Mouse (Mus musculus) ES-Bruce4 (cell line): Measurements from ENCODE around the gene Hmmr. TPM values are rescaled to one million over a fixed set of nuclear protein-coding genes. Genes with fewer than 3 reads are reported as not detected.

ENCODE experiments used
- H3K27ac ChIP-seq: 2 replicates; pipeline ENCODE4 v1.5.1; 2012; ENCODE audit warnings: low read length, inconsistent platforms; ENCODE audit not compliant: insufficient read depth
- H3K27me3 ChIP-seq: 2 replicates; pipeline ENCODE4 v1.6.1; 2012; ENCODE audit warnings: mild to moderate bottlenecking, low read length, inconsistent platforms; ENCODE audit not compliant: control insufficient read depth, poor library complexity, insufficient read depth, severe bottlenecking
- H3K36me3 ChIP-seq: 2 replicates; pipeline ENCODE4 v1.6.1; 2012; ENCODE audit warnings: inconsistent platforms, mild to moderate bottlenecking, low read length, moderate library complexity; ENCODE audit not compliant: control insufficient read depth, poor library complexity, insufficient read depth, severe bottlenecking
- H3K4me1 ChIP-seq: one replicate; pipeline ENCODE4 v1.8.1; 2011; ENCODE audit warnings: low read length; ENCODE audit not compliant: control insufficient read depth, insufficient read depth
- H3K4me3 ChIP-seq: 2 replicates; pipeline ENCODE4 v1.5.1; 2011; ENCODE audit warnings: low read depth, mild to moderate bottlenecking, low read length
- H3K9ac ChIP-seq: 2 replicates; pipeline ENCODE4 v1.6.1; 2012; ENCODE audit warnings: low read depth, mild to moderate bottlenecking, inconsistent platforms; ENCODE audit not compliant: poor library complexity, severe bottlenecking
- H3K9me3 ChIP-seq: replicated peaks from 2 replicates; pipeline ENCODE4 v1.6.1; 2012; ENCODE audit warnings: mild to moderate bottlenecking, low read length, inconsistent platforms; ENCODE audit not compliant: control insufficient read depth, poor library complexity, insufficient read depth, severe bottlenecking
- CTCF ChIP-seq: IDR thresholded peaks from one replicate; pipeline ENCODE4 v1.8.1; 2011; ENCODE audit warnings: low read depth, low read length
- EP300 ChIP-seq: IDR thresholded peaks from 2 replicates; pipeline ENCODE4 v1.6.1; 2011; ENCODE audit warnings: low read depth, low read length; ENCODE audit not compliant: insufficient read depth
- POLR2A ChIP-seq: IDR thresholded peaks from one replicate; pipeline ENCODE4 v1.8.1; 2011; ENCODE audit warnings: low read length; ENCODE audit not compliant: insufficient read depth
- polyA plus RNA-seq: library from polyadenylated mRNA; stranded (reverse); fragments of >200 nt; gene quantifications from 2 replicates; pipeline ENCODE4 v1.2.4, GENCODE M21; 2011; ENCODE audit warnings: low read depth; ENCODE audit not compliant: missing spikeins, insufficient read depth, insufficient read length

The Hmmr gene
- 166 and 182 TPM in 2 replicates for polyA plus RNA-seq

GRCm38 (mm10) chr11:40733339-40734174, at the start of gene Hmmr, which contains the start of gene Nudcd2:
Gene Hmmr, minus strand, starts transcription at chr11:40733422.
Gene Nudcd2, plus strand, starts transcription at chr11:40733667.
- Histone ChIP-seq H3K9ac (peak within 1 kb of the TSS; percentile 97), H3K4me3 (peak within 1 kb of the TSS; percentile 100), H3K9me3 (no peaks in the 10 kb centered on the region), H3K4me1 (peaks cover 2% of the 10 kb centered on the region), H3K27ac (peak within 1 kb of the TSS; percentile 68), H3K27me3 (no peaks in the 10 kb centered on the region), H3K36me3 (peaks cover 49% of the 10 kb centered on the region)
- TF ChIP-seq CTCF (no peak), EP300 (no peak), POLR2A (no peak)

DNA sequence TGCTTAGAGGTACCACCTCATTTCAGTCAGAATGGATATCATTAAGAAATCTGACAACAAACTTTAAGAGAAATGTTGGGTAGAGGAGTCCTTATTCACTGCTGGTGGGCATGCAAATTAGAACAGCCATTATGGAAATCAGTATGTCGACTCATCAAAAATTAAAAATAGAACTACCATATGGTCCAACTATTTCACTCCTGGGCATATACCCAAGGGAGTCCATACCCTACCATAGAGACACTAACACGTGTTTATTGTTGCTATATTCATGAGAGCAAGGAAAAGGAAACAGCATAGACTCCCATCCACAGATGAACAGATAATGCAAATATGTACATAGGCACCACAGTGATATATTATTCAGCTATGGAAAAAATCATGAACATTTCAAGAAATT, 48.6 kb upstream of the Hmmr start:
- Histone ChIP-seq H3K27me3 (no peaks in the 10 kb centered on the region), H3K4me3 (no peak overlapping the region)
- TF ChIP-seq POLR2A (no peak), CTCF (no peak), EP300 (no peak)

GRCm38 (mm10) chr11:40775315-40776269, 42.4 kb upstream of the Hmmr start:
- no peak for TF ChIP-seq CTCF
- TF ChIP-seq POLR2A = no peak
- no peak for TF ChIP-seq EP300
- H3K9ac ChIP-seq = no peak overlapping the region
- H3K27me3 ChIP-seq = no peaks in the 10 kb centered on the region
- no peaks in the 10 kb centered on the region for H3K4me1 ChIP-seq
- H3K36me3 ChIP-seq = no peaks in the 10 kb centered on the region
- no peak overlapping the region for H3K4me3 ChIP-seq
- H3K27ac ChIP-seq = no peak overlapping the region
- H3K9me3 ChIP-seq = no peaks in the 10 kb centered on the region

More for the DNA sequence above, 48.6 kb upstream of the Hmmr start:
- Histone ChIP-seq H3K9ac (no peak overlapping the region), H3K4me1 (no peaks in the 10 kb centered on the region), H3K9me3 (no peaks in the 10 kb centered on the region), H3K36me3 (no peaks in the 10 kb centered on the region), H3K27ac (no peak overlapping the region)

- H3K27me3 ChIP-seq = no peaks in the 10 kb centered on the region
- no peaks in the 10 kb centered on the region for H3K9me3 ChIP-seq
- no peak overlapping the region for H3K4me3 ChIP-seq
- H3K36me3 ChIP-seq = no peaks in the 10 kb centered on the region
- no peak overlapping the region for H3K9ac ChIP-seq
- TF ChIP-seq POLR2A = no peak
- no peak for TF ChIP-seq EP300
- no peak for TF ChIP-seq CTCF
- H3K27ac ChIP-seq = no peak overlapping the region
- H3K4me1 ChIP-seq = no peaks in the 10 kb centered on the region
These were observed 31.5 kb upstream of the Hmmr start for GRCm38 (mm10) chr11:40764690-40765089.

DNA sequence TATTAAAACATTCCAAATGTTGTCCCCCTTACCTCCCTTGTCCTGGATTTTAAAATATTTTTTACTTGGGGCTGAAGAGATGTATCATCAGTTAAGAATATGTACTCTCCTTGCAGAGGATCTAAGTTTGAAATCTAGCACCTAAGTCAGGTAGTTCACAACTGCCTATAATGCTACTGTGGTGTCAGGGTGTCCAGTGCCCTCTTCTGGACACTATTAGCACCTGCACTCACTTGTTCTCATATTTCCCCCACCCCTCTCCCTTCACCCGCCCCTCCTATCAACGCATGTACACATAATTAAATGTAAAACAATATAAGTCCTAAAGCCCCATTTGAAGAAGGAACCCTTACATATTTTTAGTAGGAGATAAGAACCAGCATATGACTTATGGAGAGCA, 30.2 kb upstream of the Hmmr start:
- Histone ChIP-seq H3K36me3 (no peaks in the 10 kb centered on the region), H3K9ac (no peak overlapping the region), H3K27ac (no peak overlapping the region), H3K4me1 (no peaks in the 10 kb centered on the region), H3K9me3 (no peaks in the 10 kb centered on the region), H3K4me3 (no peak overlapping the region), H3K27me3 (no peaks in the 10 kb centered on the region)
- no peak for TF ChIP-seq EP300
- peak; percentile 31 for TF ChIP-seq CTCF
- TF ChIP-seq POLR2A = no peak

DNA sequence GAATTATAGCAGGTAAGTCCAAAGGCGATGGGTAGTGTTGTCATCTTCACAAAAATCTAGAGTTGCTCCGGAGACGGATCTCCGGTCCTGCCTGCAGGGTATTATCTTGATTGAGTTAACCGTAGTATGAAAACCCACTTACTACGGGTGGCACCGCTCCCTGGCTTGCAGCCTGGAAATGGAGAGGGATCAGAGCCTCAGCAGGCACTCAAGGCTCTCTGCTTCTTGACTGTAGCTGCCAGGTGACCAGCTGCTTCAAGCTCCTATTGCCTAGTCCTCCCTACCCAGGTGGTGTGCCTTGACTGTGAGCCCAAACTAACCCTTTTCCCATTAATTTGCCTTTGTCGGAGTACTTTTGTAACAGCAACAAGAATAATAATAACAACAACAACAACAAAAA, 26.7 kb upstream of the Hmmr start:
- Histone ChIP-seq H3K27me3 (no peaks in the 10 kb centered on the region), H3K4me3 (no peak overlapping the region), H3K4me1 (no peaks in the 10 kb centered on the region), H3K36me3 (no peaks in the 10 kb centered on the region), H3K9ac (no peak overlapping the region), H3K27ac (no peak overlapping the region), H3K9me3 (no peaks in the 10 kb centered on the region)
- TF ChIP-seq CTCF = no peak
- TF ChIP-seq EP300 = no peak
- TF ChIP-seq POLR2A = no peak
